In genomic region chr8:13678182-13678581, GRCm38 (mm10) we compare ENCODE assay signal across 8 mouse cellular contexts. TPM values are rescaled to one million over a fixed set of nuclear protein-coding genes. Genes with fewer than 3 reads are reported as not detected.
A peak's percentile ranks its signal among the peaks of the same experiment; 100 is the strongest.
DNase-seq lines count a peak whose midpoint lies in the region; ATAC-seq lines count a peak whose summit lies in the region.

No protein-coding gene starts in this region.

- H3K4me1 ChIP-seq in forebrain, embryonic 16.5 days (replicated peaks; ENCODE audit: control insufficient read depth, insufficient read depth, low read length): peaks cover 21% of the 10 kb centered on the region
- peaks cover 28% of the 10 kb centered on the region for H3K4me1 ChIP-seq in liver, embryonic 16.5 days (ENCODE audit: control insufficient read depth, low read depth, low read length)
- peaks cover 20% of the 10 kb centered on the region for H3K4me1 ChIP-seq in stomach, embryonic 15.5 days

- DNase-seq in cerebellum, adult 9-10 months: peak; percentile 72
- no peak for DNase-seq in cerebellum, postnatal 14 days
- peak; percentile 84 for DNase-seq in A20 (ENCODE audit: low read depth, low spot score)
- DNase-seq in adrenal gland, adult 2 months: no peak
- DNase-seq in adrenal gland, adult (ENCODE audit: inconsistent age in 2 of 2, low spot score in 1 of 2): no peak

- no peaks in the 10 kb centered on the region for H3K27me3 ChIP-seq in forebrain, embryonic 16.5 days (replicated peaks; ENCODE audit: control insufficient read depth, insufficient read depth, low read length)
- peaks cover 3% of the 10 kb centered on the region for H3K27me3 ChIP-seq in liver, embryonic 16.5 days (ENCODE audit: control insufficient read depth, insufficient read depth, low read depth, low read length)
- H3K27me3 ChIP-seq in stomach, embryonic 15.5 days (replicated peaks): 0 out of 2 replicates have a peak, but pooled peaks cover 6% of the 10 kb centered on the region

- peak overlapping the region; percentile 79 for H3K4me2 ChIP-seq in forebrain, embryonic 16.5 days (ENCODE audit: low read length)
- peak overlapping the region; percentile 93 for H3K4me2 ChIP-seq in liver, embryonic 16.5 days (ENCODE audit: low read depth, low read length)
- H3K4me2 ChIP-seq in stomach, embryonic 15.5 days: peak overlapping the region; percentile 86

- 42% methylated on average over 8 of the region's 8 CpGs for WGBS in forebrain, embryonic 16.5 days
- whole genome bisulfite sequencing in liver, embryonic 16.5 days (ENCODE audit: insufficient replicate concordance): 17% methylated on average over 8 of the region's 8 CpGs
- 34% methylated on average over 8 of the region's 8 CpGs for WGBS in stomach, embryonic 15.5 days

- no peaks in the 10 kb centered on the region for H3K36me3 ChIP-seq in forebrain, embryonic 16.5 days (ENCODE audit: control insufficient read depth, insufficient read depth)
- no peaks in the 10 kb centered on the region for H3K36me3 ChIP-seq in liver, embryonic 16.5 days (ENCODE audit: control insufficient read depth, insufficient read depth)
- no peaks in the 10 kb centered on the region for H3K36me3 ChIP-seq in stomach, embryonic 15.5 days

- peak overlapping the region; percentile 91 for H3K4me3 ChIP-seq in forebrain, embryonic 16.5 days (replicated peaks; ENCODE audit: low read length)
- peak overlapping the region; percentile 75 for H3K4me3 ChIP-seq in liver, embryonic 16.5 days (ENCODE audit: low read depth, low read length)
- H3K4me3 ChIP-seq in stomach, embryonic 15.5 days (replicated peaks): peak overlapping the region; percentile 72

- no peaks in the 10 kb centered on the region for H3K9me3 ChIP-seq in forebrain, embryonic 16.5 days (ENCODE audit: control insufficient read depth, low read length)
- no peaks in the 10 kb centered on the region for H3K9me3 ChIP-seq in liver, embryonic 16.5 days (replicated peaks; ENCODE audit: control insufficient read depth, low read length)
- H3K9me3 ChIP-seq in stomach, embryonic 15.5 days: no peaks in the 10 kb centered on the region

- no peak for ATAC-seq in forebrain, embryonic 16.5 days
- ATAC-seq in liver, embryonic 16.5 days (ENCODE audit: low read depth): no peak
- ATAC-seq in stomach, embryonic 15.5 days (ENCODE audit: insufficient read depth, low FRiP score, low read depth): no peak

- H3K9ac ChIP-seq in forebrain, embryonic 16.5 days (replicated peaks; ENCODE audit: low read depth, low read length): peak overlapping the region; percentile 24; the same call in 1 of the 2 replicates
- peak overlapping the region; percentile 49 for H3K9ac ChIP-seq in liver, embryonic 16.5 days (ENCODE audit: low read depth, low read length)
- no peak overlapping the region for H3K9ac ChIP-seq in stomach, embryonic 15.5 days

- H3K27ac ChIP-seq in forebrain, embryonic 16.5 days (ENCODE audit: low read length): no peak overlapping the region
- H3K27ac ChIP-seq in liver, embryonic 16.5 days (ENCODE audit: low read length): no peak overlapping the region
- no peak overlapping the region for H3K27ac ChIP-seq in stomach, embryonic 15.5 days

RNA-seq across cellular contexts. Expression of gene Rasa3, which starts 0.8 kb away (rescaled TPM):
- polyA plus RNA-seq in forebrain, embryonic 16.5 days (2015; fragmentation: Nextera tagmentation; extraction: Ambion mirVana): 26.8 and 27.1 TPM in 2 replicates
- 16.6 and 19.2 TPM in 2 replicates for polyA plus RNA-seq in liver, embryonic 16.5 days (2015; fragmentation: Nextera tagmentation; extraction: Ambion mirVana)
- 26.0 and 27.0 TPM in 2 replicates for polyA plus RNA-seq in stomach, embryonic 15.5 days (2015; fragmentation: Nextera tagmentation; extraction: Ambion mirVana)
- total RNA-seq in adrenal gland, adult 2 months (2021): 10 to 100 TPM; 27.4 to 35.9 TPM
- polyA plus RNA-seq in adrenal gland, adult 2 months (2012; rRNA removed): 25.8 and 38.6 TPM in 2 replicates

RNA-seq across cellular contexts. Expression of gene Cfap97d2, which starts 27.5 kb away (rescaled TPM):
- polyA plus RNA-seq in forebrain, embryonic 16.5 days (2015; fragmentation: Nextera tagmentation; extraction: Ambion mirVana): 0.81 and 1.3 TPM in 2 replicates
- polyA plus RNA-seq in liver, embryonic 16.5 days (2015; fragmentation: Nextera tagmentation; extraction: Ambion mirVana): not detected in 2 replicates
- polyA plus RNA-seq in stomach, embryonic 15.5 days (2015; fragmentation: Nextera tagmentation; extraction: Ambion mirVana): not detected in 2 replicates
- total RNA-seq in adrenal gland, adult 2 months (2021): not detected
- 0.13 and 0.45 TPM in 2 replicates for polyA plus RNA-seq in adrenal gland, adult 2 months (2012; rRNA removed)

Comparison
In these comparisons a context has a peak if more than half of its experiments do, and no peak if none do; other contexts are left out.
1. DNase-seq: peak in cerebellum, adult 9-10 months (single experiment) and A20 (single experiment); none in cerebellum, postnatal 14 days (0 of 2), adrenal gland, adult 2 months (single experiment) and adrenal gland, adult (0 of 2).
2. Peak in every context shown above with its lines, with median percentiles within 50 percentile points of each other: H3K4me2 ChIP-seq and H3K4me3 ChIP-seq.